Mouse (Mus musculus): ENCODE measurements at regions not wholly inside any gene's neighbourhood (a gene's known extent, or its start where the extent isn't known, plus 50 kb on each side); places are given as distances from the start of the nearest gene placed in this dataset.
"Not testable (repeated sequence)": the region's sequence is repeated elsewhere in the genome, so short reads cannot be mapped to it uniquely, and the experiment has no call there.

GRCm38 (mm10) chr13:74969244-74969643, 120.4 kb upstream of the Pcsk1 start:
- H3K27me3 ChIP-seq (ENCODE audit: control insufficient read depth, insufficient read depth, low read length, poor library complexity, severe bottlenecking): no peaks in the 10 kb centered on the region
- H3K9ac ChIP-seq (ENCODE audit: low read depth, poor library complexity, severe bottlenecking): no peak overlapping the region
- H3K4me3 ChIP-seq (ENCODE audit: low read depth, low read length): no peak overlapping the region
- no peaks in the 10 kb centered on the region for H3K9me3 ChIP-seq (replicated peaks; ENCODE audit: control insufficient read depth, insufficient read depth, low read length, poor library complexity, severe bottlenecking)
- no peaks in the 10 kb centered on the region for H3K36me3 ChIP-seq (ENCODE audit: control insufficient read depth, insufficient read depth, low read length, poor library complexity, severe bottlenecking)
- no peak overlapping the region for H3K27ac ChIP-seq (ENCODE audit: insufficient read depth, low read length)
- no peak for TF ChIP-seq CTCF (IDR thresholded peaks at IDR 0.05; ENCODE audit: low read depth, low read length)
- TF ChIP-seq POLR2A (IDR thresholded peaks at IDR 0.05; ENCODE audit: insufficient read depth, low read length): no peak
- no peak for TF ChIP-seq EP300 (IDR thresholded peaks at IDR 0.05; ENCODE audit: insufficient read depth, low read depth, low read length)
- H3K4me1 ChIP-seq (ENCODE audit: control insufficient read depth, insufficient read depth, low read length): no peaks in the 10 kb centered on the region

GRCm38 (mm10) chr13:74955876-74956275, 133.8 kb upstream of the Pcsk1 start:
- Histone ChIP-seq H3K9ac (ENCODE audit: low read depth, poor library complexity, severe bottlenecking) (no peak overlapping the region), H3K4me1 (ENCODE audit: control insufficient read depth, insufficient read depth, low read length) (no peaks in the 10 kb centered on the region), H3K36me3 (ENCODE audit: control insufficient read depth, insufficient read depth, low read length, poor library complexity, severe bottlenecking) (no peaks in the 10 kb centered on the region), H3K27me3 (ENCODE audit: control insufficient read depth, insufficient read depth, low read length, poor library complexity, severe bottlenecking) (no peaks in the 10 kb centered on the region), H3K9me3 (replicated peaks; ENCODE audit: control insufficient read depth, insufficient read depth, low read length, poor library complexity, severe bottlenecking) (no peaks in the 10 kb centered on the region), H3K27ac (ENCODE audit: insufficient read depth, low read length) (no peak overlapping the region), H3K4me3 (ENCODE audit: low read depth, low read length) (no peak overlapping the region)
- TF ChIP-seq POLR2A (IDR thresholded peaks at IDR 0.05; ENCODE audit: insufficient read depth, low read length): no peak

GRCm38 (mm10) chr13:74913655-74914054, 105.0 kb upstream of the Cast start:
- not testable (repeated sequence) for H3K27ac ChIP-seq (ENCODE audit: insufficient read depth, low read length); H3K9ac ChIP-seq (ENCODE audit: low read depth, poor library complexity, severe bottlenecking); H3K4me1 ChIP-seq (ENCODE audit: control insufficient read depth, insufficient read depth, low read length); H3K27me3 ChIP-seq (ENCODE audit: control insufficient read depth, insufficient read depth, low read length, poor library complexity, severe bottlenecking); H3K9me3 ChIP-seq (replicated peaks; ENCODE audit: control insufficient read depth, insufficient read depth, low read length, poor library complexity, severe bottlenecking); H3K36me3 ChIP-seq (ENCODE audit: control insufficient read depth, insufficient read depth, low read length, poor library complexity, severe bottlenecking); H3K4me3 ChIP-seq (ENCODE audit: low read depth, low read length)
- peak; percentile 65; the same call in 1 of the 2 replicates for TF ChIP-seq EP300 (IDR thresholded peaks at IDR 0.05; ENCODE audit: insufficient read depth, low read depth, low read length)

- Histone ChIP-seq H3K36me3 (ENCODE audit: control insufficient read depth, insufficient read depth, low read length, poor library complexity, severe bottlenecking) (no peaks in the 10 kb centered on the region), H3K9me3 (replicated peaks; ENCODE audit: control insufficient read depth, insufficient read depth, low read length, poor library complexity, severe bottlenecking) (no peaks in the 10 kb centered on the region), H3K4me3 (ENCODE audit: low read depth, low read length) (no peak overlapping the region), H3K27me3 (ENCODE audit: control insufficient read depth, insufficient read depth, low read length, poor library complexity, severe bottlenecking) (no peaks in the 10 kb centered on the region), H3K4me1 (ENCODE audit: control insufficient read depth, insufficient read depth, low read length) (no peaks in the 10 kb centered on the region), H3K9ac (ENCODE audit: low read depth, poor library complexity, severe bottlenecking) (no peak overlapping the region), H3K27ac (ENCODE audit: insufficient read depth, low read length) (no peak overlapping the region)
- TF ChIP-seq POLR2A (IDR thresholded peaks at IDR 0.05; ENCODE audit: insufficient read depth, low read length): no peak
- TF ChIP-seq CTCF (IDR thresholded peaks at IDR 0.05; ENCODE audit: low read depth, low read length): no peak
- TF ChIP-seq EP300 (IDR thresholded peaks at IDR 0.05; ENCODE audit: insufficient read depth, low read depth, low read length): no peak
Measured at GRCm38 (mm10) chr13:74903213-74904055, 94.8 kb upstream of the Cast start.

- H3K4me3 ChIP-seq (ENCODE audit: low read depth, low read length): no peak overlapping the region
- TF ChIP-seq POLR2A (IDR thresholded peaks at IDR 0.05; ENCODE audit: insufficient read depth, low read length) (no peak), EP300 (IDR thresholded peaks at IDR 0.05; ENCODE audit: insufficient read depth, low read depth, low read length) (no peak), CTCF (IDR thresholded peaks at IDR 0.05; ENCODE audit: low read depth, low read length) (no peak)
- peaks cover 4% of the 10 kb centered on the region; the same call in 1 of the 2 replicates for H3K9me3 ChIP-seq (replicated peaks; ENCODE audit: control insufficient read depth, insufficient read depth, low read length, poor library complexity, severe bottlenecking)
- H3K36me3 ChIP-seq (ENCODE audit: control insufficient read depth, insufficient read depth, low read length, poor library complexity, severe bottlenecking): no peaks in the 10 kb centered on the region
- no peaks in the 10 kb centered on the region; the same call in 1 of the 2 replicates for H3K27me3 ChIP-seq (ENCODE audit: control insufficient read depth, insufficient read depth, low read length, poor library complexity, severe bottlenecking)
- no peak overlapping the region for H3K9ac ChIP-seq (ENCODE audit: low read depth, poor library complexity, severe bottlenecking)
- H3K27ac ChIP-seq (ENCODE audit: insufficient read depth, low read length): no peak overlapping the region
- H3K4me1 ChIP-seq (ENCODE audit: control insufficient read depth, insufficient read depth, low read length): no peaks in the 10 kb centered on the region
Measured at GRCm38 (mm10) chr13:74889859-74890469, 81.4 kb upstream of the Cast start.

- no peak overlapping the region for H3K9ac ChIP-seq (ENCODE audit: low read depth, poor library complexity, severe bottlenecking)
- H3K4me3 ChIP-seq (ENCODE audit: low read depth, low read length): no peak overlapping the region
- TF ChIP-seq EP300 (IDR thresholded peaks at IDR 0.05; ENCODE audit: insufficient read depth, low read depth, low read length) (no peak), CTCF (IDR thresholded peaks at IDR 0.05; ENCODE audit: low read depth, low read length) (no peak), POLR2A (IDR thresholded peaks at IDR 0.05; ENCODE audit: insufficient read depth, low read length) (no peak)
- no peak overlapping the region for H3K27ac ChIP-seq (ENCODE audit: insufficient read depth, low read length)
- H3K4me1 ChIP-seq (ENCODE audit: control insufficient read depth, insufficient read depth, low read length): no peaks in the 10 kb centered on the region
- no peaks in the 10 kb centered on the region for H3K27me3 ChIP-seq (ENCODE audit: control insufficient read depth, insufficient read depth, low read length, poor library complexity, severe bottlenecking)
- no peaks in the 10 kb centered on the region for H3K9me3 ChIP-seq (replicated peaks; ENCODE audit: control insufficient read depth, insufficient read depth, low read length, poor library complexity, severe bottlenecking)
- H3K36me3 ChIP-seq (ENCODE audit: control insufficient read depth, insufficient read depth, low read length, poor library complexity, severe bottlenecking): no peaks in the 10 kb centered on the region
Measured at GRCm38 (mm10) chr13:74867720-74868119, 59.1 kb upstream of the Cast start.

Measured in ES-Bruce4 (cell line).